Mouse (Mus musculus) kidney, adult 2 months (tissue): ENCODE results near the gene Gins1.

Experiments used
- CTCF ChIP-seq: fragments of 200-500 bp; conservative IDR thresholded peaks from 2 replicates; pipeline ENCODE4 v1.5.1; 2011; ENCODE audit warnings: low read depth, mild to moderate bottlenecking, control low read depth, low read length, moderate library complexity, mixed read lengths; ENCODE audit not compliant: insufficient read depth, insufficient read length
- POLR2A ChIP-seq: fragments of 200-500 bp; IDR thresholded peaks from one replicate; pipeline ENCODE4 v1.6.1; 2011; ENCODE audit warnings: low read depth, low read length, control low read depth

GRCm38 (mm10) chr2:150915786-150916185, 10.6 kb downstream of the Gins1 start:
- TF ChIP-seq CTCF: no peak
- no peak for TF ChIP-seq POLR2A
